Mouse (Mus musculus): Measurements from ENCODE around the gene Tmem131l. TPM values are rescaled to one million over a fixed set of nuclear protein-coding genes. Genes with fewer than 3 reads are reported as not detected.

Gene Tmem131l
- polyA plus RNA-seq, 1 experiment from 2014 or later, result 32.0 TPM

- H3K36me3 ChIP-seq, result peaks cover 71% of the 10 kb centered on the region
- H3K27me3 ChIP-seq (replicated peaks), result no peaks in the 10 kb centered on the region
- ATAC-seq, result no peak
- 78% methylated on average over 8 of the region's 8 CpGs for WGBS (ENCODE audit: insufficient replicate concordance)
- H3K9me3 ChIP-seq (replicated peaks), result no peaks in the 10 kb centered on the region
- no peak overlapping the region for H3K4me2 ChIP-seq
- H3K4me1 ChIP-seq, result peaks cover 24% of the 10 kb centered on the region
- H3K4me3 ChIP-seq, result no peak overlapping the region
- no peak overlapping the region for H3K27ac ChIP-seq
- H3K9ac ChIP-seq, result no peak overlapping the region
Observed at GRCm38 (mm10) chr3:84027691-84028159, 12.2 kb downstream of the Tmem131l start.

GRCm38 (mm10) chr3:84024512-84025072 is 15.4 kb downstream of the Tmem131l start:
- ATAC-seq, result no peak
- WGBS (ENCODE audit: insufficient replicate concordance), result 84% methylated on average over 12 of the region's 12 CpGs

GRCm38 (mm10) chr3:84022723-84023122 is 17.3 kb downstream of the Tmem131l start:
- peak; percentile 77 for ATAC-seq
- Histone ChIP-seq H3K27me3 (replicated peaks) (no peaks in the 10 kb centered on the region), H3K4me2 (peak overlapping the region; percentile 36), H3K4me3 (no peak overlapping the region), H3K36me3 (peaks cover 36% of the 10 kb centered on the region), H3K9ac (peak overlapping the region; percentile 37; the same call in 1 of the 2 replicates), H3K9me3 (replicated peaks) (no peaks in the 10 kb centered on the region), H3K27ac (peak overlapping the region; percentile 59), H3K4me1 (peaks cover 44% of the 10 kb centered on the region)
- 62% methylated on average over 5 of the region's 5 CpGs for WGBS (ENCODE audit: insufficient replicate concordance)

More at GRCm38 (mm10) chr3:84024512-84025072, 15.4 kb downstream of the Tmem131l start:
- Histone ChIP-seq H3K36me3 (peaks cover 46% of the 10 kb centered on the region), H3K27ac (no peak overlapping the region), H3K9ac (no peak overlapping the region), H3K4me2 (no peak overlapping the region), H3K9me3 (replicated peaks) (no peaks in the 10 kb centered on the region), H3K4me1 (peaks cover 47% of the 10 kb centered on the region), H3K27me3 (replicated peaks) (no peaks in the 10 kb centered on the region), H3K4me3 (no peak overlapping the region)

GRCm38 (mm10) chr3:84022201-84022584 is 17.8 kb downstream of the Tmem131l start:
- 67% methylated on average over 6 of the region's 6 CpGs for WGBS (ENCODE audit: insufficient replicate concordance)

GRCm38 (mm10) chr3:84021217-84022200 is 18.5 kb downstream of the Tmem131l start:
- ATAC-seq, result peak; percentile 75
- Histone ChIP-seq H3K27ac (peak overlapping the region; percentile 59), H3K36me3 (peaks cover 28% of the 10 kb centered on the region), H3K4me3 (no peak overlapping the region), H3K4me1 (peaks cover 39% of the 10 kb centered on the region), H3K9me3 (replicated peaks) (no peaks in the 10 kb centered on the region), H3K27me3 (replicated peaks) (no peaks in the 10 kb centered on the region), H3K9ac (peak overlapping the region; percentile 51), H3K4me2 (peak overlapping the region; percentile 36)
- WGBS (ENCODE audit: insufficient replicate concordance), result 61% methylated on average over 8 of the region's 8 CpGs

More at GRCm38 (mm10) chr3:84022201-84022584, 17.8 kb downstream of the Tmem131l start:
- H3K4me1 ChIP-seq, result peaks cover 42% of the 10 kb centered on the region
- peaks cover 33% of the 10 kb centered on the region for H3K36me3 ChIP-seq
- peak; percentile 58; the same call in 1 of the 2 replicates for ATAC-seq
- no peaks in the 10 kb centered on the region for H3K9me3 ChIP-seq (replicated peaks)
- H3K27me3 ChIP-seq (replicated peaks), result no peaks in the 10 kb centered on the region
- peak overlapping the region; percentile 37 for H3K9ac ChIP-seq
- H3K27ac ChIP-seq, result peak overlapping the region; percentile 59
- H3K4me2 ChIP-seq, result peak overlapping the region; percentile 36
- H3K4me3 ChIP-seq, result no peak overlapping the region

- H3K9me3 ChIP-seq (replicated peaks), result no peaks in the 10 kb centered on the region
- H3K4me2 ChIP-seq, result no peak overlapping the region
- peaks cover 44% of the 10 kb centered on the region for H3K4me1 ChIP-seq
- H3K4me3 ChIP-seq, result no peak overlapping the region
- 75% methylated on average over 3 of the region's 3 CpGs for WGBS (ENCODE audit: insufficient replicate concordance)
- no peaks in the 10 kb centered on the region for H3K27me3 ChIP-seq (replicated peaks)
- no peak overlapping the region for H3K27ac ChIP-seq
- ATAC-seq, result no peak
- peaks cover 22% of the 10 kb centered on the region for H3K36me3 ChIP-seq
- no peak overlapping the region for H3K9ac ChIP-seq
Observed at GRCm38 (mm10) chr3:84020528-84020927, 19.4 kb downstream of the Tmem131l start.

GRCm38 (mm10) chr3:84015484-84016016 is 24.4 kb downstream of the Tmem131l start:
- no peak for ATAC-seq

GRCm38 (mm10) chr3:84010995-84011663 is 28.8 kb downstream of the Tmem131l start:
- Histone ChIP-seq H3K4me1 (peaks cover 66% of the 10 kb centered on the region), H3K9me3 (replicated peaks) (no peaks in the 10 kb centered on the region), H3K4me2 (no peak overlapping the region), H3K4me3 (no peak overlapping the region), H3K27me3 (replicated peaks) (no peaks in the 10 kb centered on the region), H3K9ac (no peak overlapping the region), H3K27ac (no peak overlapping the region), H3K36me3 (peaks cover 42% of the 10 kb centered on the region)
- no peak for ATAC-seq
- 78% methylated on average over 5 of the region's 5 CpGs for WGBS (ENCODE audit: insufficient replicate concordance)

More at GRCm38 (mm10) chr3:84015484-84016016, 24.4 kb downstream of the Tmem131l start:
- H3K4me1 ChIP-seq, result peaks cover 25% of the 10 kb centered on the region
- no peak overlapping the region for H3K9ac ChIP-seq
- H3K27ac ChIP-seq, result no peak overlapping the region
- H3K36me3 ChIP-seq, result peaks cover 47% of the 10 kb centered on the region
- no peaks in the 10 kb centered on the region for H3K9me3 ChIP-seq (replicated peaks)
- H3K4me2 ChIP-seq, result no peak overlapping the region
- no peaks in the 10 kb centered on the region for H3K27me3 ChIP-seq (replicated peaks)
- no peak overlapping the region for H3K4me3 ChIP-seq
- WGBS (ENCODE audit: insufficient replicate concordance), result 65% methylated on average over 4 of the region's 4 CpGs

GRCm38 (mm10) chr3:84005989-84006388 is 34.0 kb downstream of the Tmem131l start:
- peaks cover 28% of the 10 kb centered on the region for H3K36me3 ChIP-seq
- ATAC-seq, result peak; percentile 97
- 35% methylated on average over 7 of the region's 7 CpGs for WGBS (ENCODE audit: insufficient replicate concordance)
- H3K9me3 ChIP-seq (replicated peaks), result no peaks in the 10 kb centered on the region
- H3K4me2 ChIP-seq, result peak overlapping the region; percentile 63
- peak overlapping the region; percentile 88 for H3K27ac ChIP-seq
- no peaks in the 10 kb centered on the region for H3K27me3 ChIP-seq (replicated peaks)
- peak overlapping the region; percentile 24 for H3K4me3 ChIP-seq
- H3K9ac ChIP-seq, result peak overlapping the region; percentile 48; the same call in 1 of the 2 replicates
- H3K4me1 ChIP-seq, result peaks cover 88% of the 10 kb centered on the region

GRCm38 (mm10) chr3:84004330-84005090 is 35.5 kb downstream of the Tmem131l start:
- H3K36me3 ChIP-seq, result peaks cover 28% of the 10 kb centered on the region
- 78% methylated on average over 2 of the region's 2 CpGs for WGBS (ENCODE audit: insufficient replicate concordance)
- H3K9ac ChIP-seq, result peak overlapping the region; percentile 48; the same call in 1 of the 2 replicates
- H3K4me3 ChIP-seq, result no peak overlapping the region
- no peaks in the 10 kb centered on the region for H3K27me3 ChIP-seq (replicated peaks)
- H3K4me1 ChIP-seq, result peaks cover 79% of the 10 kb centered on the region
- H3K4me2 ChIP-seq, result no peak overlapping the region
- no peaks in the 10 kb centered on the region for H3K9me3 ChIP-seq (replicated peaks)
- 0 out of 2 replicates have a peak overlapping the region, but pooled peaks have one; percentile 88 for H3K27ac ChIP-seq
- ATAC-seq, result no peak
